Mouse (Mus musculus) heart, adult 2 months (tissue): Measurements from ENCODE around the gene Tspan10.

Experiments
- CTCF ChIP-seq: fragments of 200-600 bp; IDR thresholded peaks from 2 replicates; pipeline ENCODE4 v1.8.1; 2022; ENCODE audit warnings: antibody characterized with exemption, mild to moderate bottlenecking, moderate library complexity
- EP300 ChIP-seq: fragments of 200-500 bp; IDR thresholded peaks from 2 replicates; pipeline ENCODE4 v1.6.1; 2011; ENCODE audit warnings: low read depth, low read length, control low read depth; ENCODE audit not compliant: insufficient read depth
- POLR2A ChIP-seq: fragments of 200-500 bp; IDR thresholded peaks from 2 replicates; pipeline ENCODE4 v1.6.1; 2011; ENCODE audit warnings: mild to moderate bottlenecking, low read depth, low read length, control low read depth; ENCODE audit not compliant: insufficient read depth

DNA sequence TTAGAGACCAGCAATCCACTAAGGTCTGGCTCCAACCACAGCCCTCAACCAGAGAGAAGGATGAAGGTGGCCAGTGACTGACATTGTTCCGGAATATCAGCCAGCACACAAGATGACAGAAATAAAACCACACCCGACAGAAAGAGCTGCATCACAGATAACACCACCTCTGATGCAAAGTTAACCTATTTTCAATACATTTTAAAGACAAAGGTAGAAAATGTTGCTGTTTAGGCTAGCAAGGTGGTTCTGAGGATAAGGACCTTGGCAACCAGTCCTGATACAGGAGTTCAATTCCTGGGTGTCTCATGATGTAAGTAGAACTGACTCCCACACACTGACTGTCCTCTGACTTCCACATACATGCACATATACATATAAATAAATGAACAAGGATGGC, 43.1 kb upstream of the Tspan10 start:
- TF ChIP-seq POLR2A (no peak), CTCF (no peak), EP300 (no peak)
